11 mouse cellular contexts compared by ENCODE assay signal in the genomic region with DNA sequence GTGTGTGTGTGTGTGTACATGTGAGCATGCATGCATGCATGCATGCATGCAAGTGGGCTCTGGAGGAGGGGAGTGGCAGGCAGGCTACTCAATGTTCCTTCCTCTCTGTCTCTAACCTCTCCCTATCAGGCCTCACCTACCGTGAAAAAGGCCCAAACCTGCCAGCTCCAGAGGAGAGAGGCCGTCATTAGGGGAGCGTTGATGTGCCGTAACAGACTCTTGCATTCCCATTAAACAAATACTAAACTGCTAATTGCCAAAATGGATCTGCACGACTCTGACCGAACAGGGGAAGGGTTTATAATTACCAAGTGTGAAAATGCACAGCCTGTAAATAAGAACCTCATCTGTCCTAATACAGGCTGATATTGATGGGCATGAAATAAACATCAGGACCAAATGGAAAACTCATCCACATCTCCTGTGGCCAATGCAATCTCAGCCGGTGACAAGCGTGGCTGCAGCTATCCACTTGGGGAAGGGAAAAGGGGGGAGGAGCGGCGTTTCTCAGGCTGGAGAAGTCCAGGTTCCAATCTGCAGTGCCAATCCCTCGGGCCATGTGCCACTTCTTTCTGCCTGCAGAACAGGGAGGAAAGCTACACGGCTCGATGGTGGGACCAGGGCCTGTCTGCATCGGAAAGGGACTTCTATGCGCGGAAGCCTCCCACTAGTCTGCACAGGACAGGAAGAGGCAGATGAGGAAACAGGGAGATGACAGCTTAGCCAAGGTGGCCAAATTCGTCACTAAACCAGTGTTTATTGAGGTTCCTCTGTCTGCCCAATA.
A peak's percentile ranks its signal among the peaks of the same experiment; 100 is the strongest.
DNase-seq lines count a peak whose midpoint lies in the region; ATAC-seq and TF ChIP-seq lines count a peak whose summit lies in the region.
"Had no signal": no experiment of that assay in that cellular context is flagged by ENCODE, and none has a peak within 500 bp of the region (broad histone marks: within the 10 kb centered on the region; RNA-seq: fewer than 3 reads in every experiment).

No protein-coding gene starts in this region.

- peak overlapping the region; percentile 70 for H3K27ac ChIP-seq in forebrain, embryonic 10.5 days
- H3K27ac ChIP-seq in forebrain, postnatal 0 days (ENCODE audit: low read depth, low read length), result no peak overlapping the region
- peak overlapping the region; percentile 52 for H3K27ac ChIP-seq in kidney, embryonic 15.5 days
- H3K27ac ChIP-seq in liver, embryonic 11.5 days (ENCODE audit: low read depth, low read length), result no peak overlapping the region
- H3K27ac ChIP-seq: embryonic facial prominence, embryonic 13.5 days; stomach, embryonic 15.5 days had no signal

- WGBS in forebrain, embryonic 10.5 days, result 90% methylated on average over 17 of the region's 17 CpGs
- 42% methylated on average over 17 of the region's 17 CpGs for WGBS in forebrain, postnatal 0 days
- WGBS in kidney, embryonic 15.5 days, result 71% methylated on average over 17 of the region's 17 CpGs
- WGBS in liver, embryonic 11.5 days, result 89% methylated on average over 17 of the region's 17 CpGs

- no peak for ATAC-seq in forebrain, postnatal 0 days
- ATAC-seq in kidney, embryonic 15.5 days (replicated peaks; ENCODE audit: low FRiP score), result no peak
- ATAC-seq in liver, embryonic 11.5 days (replicated peaks; ENCODE audit: low FRiP score), result no peak

- no peak for TF ChIP-seq CTCF in forebrain, postnatal 0 days (IDR thresholded peaks at IDR 0.05; ENCODE audit: low read depth)

- no peaks in the 10 kb centered on the region for H3K9me3 ChIP-seq in forebrain, embryonic 10.5 days
- H3K9me3 ChIP-seq in forebrain, postnatal 0 days (ENCODE audit: low read length), result no peaks in the 10 kb centered on the region
- H3K9me3 ChIP-seq in kidney, embryonic 15.5 days (replicated peaks), result no peaks in the 10 kb centered on the region
- H3K9me3 ChIP-seq in liver, embryonic 11.5 days (ENCODE audit: control insufficient read depth, low read length), result no peaks in the 10 kb centered on the region
- H3K9me3 ChIP-seq: embryonic facial prominence, embryonic 13.5 days; megakaryocyte, embryonic 14.5 days; stomach, embryonic 15.5 days had no signal

- H3K36me3 ChIP-seq in forebrain, embryonic 10.5 days (replicated peaks), result peaks cover 23% of the 10 kb centered on the region
- H3K36me3 ChIP-seq in forebrain, postnatal 0 days (ENCODE audit: insufficient read depth), result no peaks in the 10 kb centered on the region
- H3K36me3 ChIP-seq in kidney, embryonic 15.5 days, result peaks cover 7% of the 10 kb centered on the region; the same call in 1 of the 2 replicates
- no peaks in the 10 kb centered on the region for H3K36me3 ChIP-seq in liver, embryonic 11.5 days (ENCODE audit: control insufficient read depth, insufficient read depth, low read length)
- H3K36me3 ChIP-seq: stomach, embryonic 15.5 days had no signal

- peaks cover 65% of the 10 kb centered on the region for H3K4me1 ChIP-seq in forebrain, embryonic 10.5 days
- H3K4me1 ChIP-seq in forebrain, postnatal 0 days (ENCODE audit: insufficient read depth), result peaks cover 8% of the 10 kb centered on the region
- peaks cover 39% of the 10 kb centered on the region for H3K4me1 ChIP-seq in kidney, embryonic 15.5 days
- H3K4me1 ChIP-seq in liver, embryonic 11.5 days (replicated peaks; ENCODE audit: control insufficient read depth, insufficient read depth, low read length), result 0 out of 2 replicates have a peak, but pooled peaks cover 3% of the 10 kb centered on the region

- H3K4me2 ChIP-seq in forebrain, postnatal 0 days (ENCODE audit: low read depth), result no peak overlapping the region
- H3K4me2 ChIP-seq in kidney, embryonic 15.5 days, result no peak overlapping the region
- no peak overlapping the region for H3K4me2 ChIP-seq in liver, embryonic 11.5 days
- H3K4me2 ChIP-seq: embryonic facial prominence, embryonic 13.5 days; stomach, embryonic 15.5 days had no signal

- H3K4me3 ChIP-seq in forebrain, embryonic 10.5 days, result no peak overlapping the region
- H3K4me3 ChIP-seq in forebrain, postnatal 0 days (ENCODE audit: low read depth, low read length), result no peak overlapping the region
- H3K4me3 ChIP-seq in kidney, embryonic 15.5 days (replicated peaks), result no peak overlapping the region
- no peak overlapping the region for H3K4me3 ChIP-seq in liver, embryonic 11.5 days (ENCODE audit: low read depth, low read length)
- H3K4me3 ChIP-seq: embryonic facial prominence, embryonic 13.5 days; megakaryocyte, embryonic 14.5 days; stomach, embryonic 15.5 days had no signal

- no peak overlapping the region for H3K9ac ChIP-seq in forebrain, postnatal 0 days
- H3K9ac ChIP-seq in kidney, embryonic 15.5 days, result no peak overlapping the region
- no peak overlapping the region for H3K9ac ChIP-seq in liver, embryonic 11.5 days (ENCODE audit: low read depth, low read length)
- H3K9ac ChIP-seq: embryonic facial prominence, embryonic 13.5 days; stomach, embryonic 15.5 days had no signal

- H3K27me3 ChIP-seq in forebrain, embryonic 10.5 days (ENCODE audit: poor library complexity, severe bottlenecking), result no peaks in the 10 kb centered on the region
- H3K27me3 ChIP-seq in forebrain, postnatal 0 days (ENCODE audit: insufficient read depth, low read length), result no peaks in the 10 kb centered on the region
- H3K27me3 ChIP-seq in kidney, embryonic 15.5 days, result no peaks in the 10 kb centered on the region
- no peaks in the 10 kb centered on the region for H3K27me3 ChIP-seq in liver, embryonic 11.5 days (replicated peaks; ENCODE audit: control insufficient read depth, insufficient read depth, low read length)
- H3K27me3 ChIP-seq: embryonic facial prominence, embryonic 13.5 days; megakaryocyte, embryonic 14.5 days; stomach, embryonic 15.5 days had no signal

- DNase-seq in forebrain, embryonic 10.5 days (ENCODE audit: extremely low spot score, low spot score), result no peak
- no peak for DNase-seq in forebrain, postnatal 0 days
- peak; percentile 64 for DNase-seq in cerebellum, adult 11-12 months
- DNase-seq in heart, adult 8-10 months (ENCODE audit: low spot score), result peak; percentile 54
- no peak for DNase-seq in liver, embryonic 11.5 days (ENCODE audit: low spot score)
- DNase-seq in adipocyte (ENCODE audit: low spot score), result no peak
- DNase-seq in adrenal gland, adult 18-20 months (ENCODE audit: low spot score in 2 of 2), result no peak

Comparison
In these comparisons a context has a peak if more than half of its experiments do, and no peak if none do; other contexts are left out.
1. H3K27ac ChIP-seq: peak in forebrain, embryonic 10.5 days (single experiment) and kidney, embryonic 15.5 days (single experiment); none in forebrain, postnatal 0 days (single experiment) and liver, embryonic 11.5 days (single experiment).
2. DNase-seq: peak in cerebellum, adult 11-12 months (single experiment) and heart, adult 8-10 months (single experiment); none in forebrain, embryonic 10.5 days (single experiment), forebrain, postnatal 0 days (single experiment), liver, embryonic 11.5 days (single experiment), adipocyte (single experiment) and adrenal gland, adult 18-20 months (0 of 2).